Mouse (Mus musculus) CH12.LX (cell line): ENCODE results near the gene Soga1.

Experiments
- CTCF ChIP-seq, 2 experiments: IDR thresholded peaks in 1 of 2; conservative IDR thresholded peaks in 1 of 2; 2 replicates each; pipeline ENCODE4 v1.5.1; 2011 to 2012; ENCODE audit warnings: low read depth in 2 of 2, low read length in 2 of 2, improper control_type of control experiment in 1 of 2, inconsistent platforms in 1 of 2, mild to moderate bottlenecking in 1 of 2, moderate library complexity in 1 of 2
- ETS1 ChIP-seq: conservative IDR thresholded peaks from 2 replicates; pipeline ENCODE4 v1.6.1; 2012; ENCODE audit warnings: low read depth, mild to moderate bottlenecking, inconsistent platforms, low read length, improper control_type of control experiment, moderate library complexity
- JUN ChIP-seq: IDR thresholded peaks from 2 replicates; pipeline ENCODE4 v1.6.1; 2011; ENCODE audit warnings: low read depth, mild to moderate bottlenecking, low read length, improper control_type of control experiment, moderate library complexity; ENCODE audit not compliant: insufficient read depth
- MAX ChIP-seq: IDR thresholded peaks from 2 replicates; pipeline ENCODE4 v1.6.1; 2011; ENCODE audit warnings: low read length, improper control_type of control experiment
- MXI1 ChIP-seq: IDR thresholded peaks from 2 replicates; pipeline ENCODE4 v1.6.1; 2011; ENCODE audit warnings: mild to moderate bottlenecking, low read depth, low read length, improper control_type of control experiment
- POLR2A ChIP-seq: IDR thresholded peaks from 2 replicates; pipeline ENCODE4 v1.6.1; 2011; ENCODE audit warnings: low read depth, mild to moderate bottlenecking, improper control_type of control experiment, low read length
- POLR2AphosphoS2 ChIP-seq: IDR thresholded peaks from 2 replicates; pipeline ENCODE4 v1.6.1; 2011; ENCODE audit warnings: low read depth, low read length, improper control_type of control experiment
- RAD21 ChIP-seq: IDR thresholded peaks from 2 replicates; pipeline ENCODE4 v1.6.1; 2011; ENCODE audit warnings: low read depth, mild to moderate bottlenecking, low read length, improper control_type of control experiment, moderate library complexity
- RCOR1 ChIP-seq: conservative IDR thresholded peaks from 2 replicates; pipeline ENCODE4 v1.6.1; 2012; ENCODE audit warnings: low read depth, mild to moderate bottlenecking, inconsistent platforms, low read length, improper control_type of control experiment
- SMC3 ChIP-seq: IDR thresholded peaks from 2 replicates; pipeline ENCODE4 v1.6.1; 2011; ENCODE audit warnings: low read depth, low read length, improper control_type of control experiment
- USF1 ChIP-seq: IDR thresholded peaks from 2 replicates; pipeline ENCODE4 v1.6.1; 2014; ENCODE audit warnings: low read depth, mild to moderate bottlenecking, inconsistent platforms, low read length, improper control_type of control experiment

DNA sequence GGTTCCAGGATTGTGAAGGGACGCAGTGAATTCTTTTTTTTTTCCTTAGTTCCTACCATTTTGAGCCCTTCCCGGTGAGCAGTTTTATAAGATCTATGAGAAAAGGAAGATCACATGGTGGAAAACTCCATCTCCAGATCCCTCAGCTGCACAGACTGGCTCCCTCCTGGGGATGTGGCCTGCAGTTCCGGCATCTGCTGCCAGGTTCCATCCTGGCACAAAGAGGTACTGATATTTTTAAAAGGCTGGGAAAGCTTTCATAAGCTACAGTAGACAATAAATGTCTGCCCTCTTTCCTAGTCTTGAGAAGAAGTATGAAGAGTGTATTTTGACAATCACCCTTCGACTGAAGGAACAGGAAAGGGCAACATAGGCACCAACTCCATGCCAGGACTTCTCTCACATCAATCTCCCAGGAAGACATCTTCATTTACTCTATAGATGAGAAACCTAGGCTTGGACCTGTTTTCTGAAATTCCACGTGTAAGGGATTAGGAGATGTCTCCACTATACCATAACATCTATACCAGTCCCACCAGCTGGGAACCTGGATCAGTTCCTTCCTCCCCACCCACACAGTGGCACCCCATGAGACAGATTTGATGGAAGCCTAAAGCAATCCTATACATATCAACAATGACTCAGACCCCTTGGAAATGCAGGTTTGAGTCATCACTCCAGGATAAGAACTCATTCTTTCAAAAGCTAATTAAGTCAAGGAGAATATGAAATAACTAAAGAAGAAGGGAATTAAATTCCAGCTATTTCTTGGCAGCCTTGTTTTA is 105.5 kb downstream of the Soga1 start:
- TF ChIP-seq POLR2A (no peak), MAX (no peak), CTCF (conservative IDR thresholded peaks at IDR 0.05 in 1 of 2, IDR thresholded peaks at IDR 0.05 in 1 of 2; ENCODE audit: low read depth in 2 of 2, low read length in 2 of 2) (no peak), POLR2AphosphoS2 (no peak), ETS1 (no peak), SMC3 (no peak), JUN (no peak), RAD21 (no peak), MXI1 (no peak), USF1 (no peak), RCOR1 (no peak)
